Mouse (Mus musculus) heart, embryonic 13.5 days (tissue): ENCODE measurements at regions not wholly inside any gene's neighbourhood (a gene's known extent, or its start where the extent isn't known, plus 50 kb on each side); places are given as distances from the start of the nearest gene placed in this dataset.

Source experiments
- ATAC-seq: fragments of 200-750 bp; cut with Nextera tagmentation; 2 replicates; pipeline ENCODE4 v1.8.0; 2017; ENCODE audit warnings: moderate TSS enrichment; ENCODE audit not compliant: insufficient number of reproducible peaks, low FRiP score, low TSS enrichment; ENCODE audit errors: extremely low read depth
- H3K27ac ChIP-seq: fragments of 300-500 bp; sonication (generic); replicated peaks from 2 replicates; pipeline ENCODE4 v1.5.1; 2015; ENCODE audit warnings: moderate library complexity, mild to moderate bottlenecking, inconsistent platforms
- H3K27me3 ChIP-seq: fragments of 300-500 bp; sonication (generic); replicated peaks from 2 replicates; pipeline ENCODE4 v1.6.1; 2015; ENCODE audit warnings: mild to moderate bottlenecking, inconsistent platforms
- H3K36me3 ChIP-seq: fragments of 300-500 bp; sonication (generic); 2 replicates; pipeline ENCODE4 v1.6.1; 2015; ENCODE audit warnings: mild to moderate bottlenecking, inconsistent platforms
- H3K4me1 ChIP-seq: fragments of 300-500 bp; sonication (generic); 2 replicates; pipeline ENCODE4 v1.6.1; 2015; ENCODE audit warnings: inconsistent platforms
- H3K4me2 ChIP-seq: fragments of 300-500 bp; sonication (generic); 2 replicates; pipeline ENCODE4 v1.6.1; 2015; ENCODE audit warnings: inconsistent platforms, mild to moderate bottlenecking, moderate library complexity
- H3K4me3 ChIP-seq: fragments of 300-500 bp; sonication (generic); 2 replicates; pipeline ENCODE4 v1.5.1; 2015; ENCODE audit warnings: moderate library complexity, mild to moderate bottlenecking, inconsistent platforms
- H3K9ac ChIP-seq: fragments of 300-500 bp; sonication (generic); 2 replicates; pipeline ENCODE4 v1.6.1; 2015; ENCODE audit warnings: inconsistent platforms, mild to moderate bottlenecking, moderate library complexity
- H3K9me3 ChIP-seq: fragments of 300-500 bp; sonication (generic); 2 replicates; pipeline ENCODE4 v1.6.1; 2016; ENCODE audit warnings: inconsistent platforms
- WGBS: fragments of 180-500 bp; shearing (Covaris S2); methylation state at CpG from one replicate; pipeline ENCODE4 v1.1.7; 2015; ENCODE audit warnings: mixed read lengths; 5-methylcytosine and 5-hydroxymethylcytosine counted together

- Histone ChIP-seq H3K9me3 (no peaks in the 10 kb centered on the region), H3K27me3 (no peaks in the 10 kb centered on the region), H3K9ac (no peak overlapping the region), H3K36me3 (no peaks in the 10 kb centered on the region), H3K4me1 (peaks cover 33% of the 10 kb centered on the region), H3K4me3 (no peak overlapping the region), H3K27ac (no peak overlapping the region), H3K4me2 (no peak overlapping the region)
- no peak for ATAC-seq
- WGBS, result 67% methylated on average over 19 of the region's 19 CpGs
Measured at GRCm38 (mm10) chr13:52070731-52071663, 224.5 kb downstream of the Gadd45g start.

GRCm38 (mm10) chr13:52077616-52078015 is 231.1 kb downstream of the Gadd45g start:
- no peaks in the 10 kb centered on the region for H3K27me3 ChIP-seq
- peaks cover 55% of the 10 kb centered on the region for H3K4me1 ChIP-seq
- no peaks in the 10 kb centered on the region for H3K9me3 ChIP-seq
- no peak overlapping the region for H3K9ac ChIP-seq
- no peak overlapping the region for H3K4me3 ChIP-seq
- no peaks in the 10 kb centered on the region for H3K36me3 ChIP-seq
- 16% methylated on average over 4 of the region's 4 CpGs for WGBS
- no peak overlapping the region for H3K4me2 ChIP-seq
- peak overlapping the region; percentile 98 for H3K27ac ChIP-seq
- ATAC-seq, result no peak

- H3K4me2 ChIP-seq, result no peak overlapping the region
- WGBS, result 59% methylated on average over 6 of the region's 6 CpGs
- no peak overlapping the region for H3K4me3 ChIP-seq
- H3K9ac ChIP-seq, result peak overlapping the region; percentile 78
- ATAC-seq, result no peak
- peak overlapping the region; percentile 98 for H3K27ac ChIP-seq
- H3K4me1 ChIP-seq, result peaks cover 57% of the 10 kb centered on the region
- no peaks in the 10 kb centered on the region for H3K36me3 ChIP-seq
- no peaks in the 10 kb centered on the region for H3K9me3 ChIP-seq
- no peaks in the 10 kb centered on the region for H3K27me3 ChIP-seq
Measured at GRCm38 (mm10) chr13:52078561-52078960, 232.1 kb downstream of the Gadd45g start.

- no peaks in the 10 kb centered on the region for H3K27me3 ChIP-seq
- H3K27ac ChIP-seq, result peak overlapping the region; percentile 98
- H3K4me2 ChIP-seq, result peak overlapping the region; percentile 53
- H3K36me3 ChIP-seq, result no peaks in the 10 kb centered on the region
- ATAC-seq, result peak; percentile 42; the same call in 1 of the 2 replicates
- 13% methylated on average over 14 of the region's 14 CpGs for WGBS
- no peak overlapping the region for H3K4me3 ChIP-seq
- H3K4me1 ChIP-seq, result peaks cover 64% of the 10 kb centered on the region
- H3K9ac ChIP-seq, result peak overlapping the region; percentile 78
- H3K9me3 ChIP-seq, result no peaks in the 10 kb centered on the region
Measured at GRCm38 (mm10) chr13:52079678-52080246, 233.3 kb downstream of the Gadd45g start.

GRCm38 (mm10) chr13:52083601-52084455 is 237.3 kb downstream of the Gadd45g start:
- Histone ChIP-seq H3K9ac (no peak overlapping the region), H3K27ac (no peak overlapping the region), H3K36me3 (no peaks in the 10 kb centered on the region), H3K4me2 (no peak overlapping the region), H3K9me3 (no peaks in the 10 kb centered on the region), H3K4me1 (peaks cover 59% of the 10 kb centered on the region), H3K4me3 (no peak overlapping the region), H3K27me3 (no peaks in the 10 kb centered on the region)
- ATAC-seq, result no peak
- 75% methylated on average over 9 of the region's 9 CpGs for WGBS

- Histone ChIP-seq H3K27me3 (no peaks in the 10 kb centered on the region), H3K36me3 (no peaks in the 10 kb centered on the region), H3K9me3 (no peaks in the 10 kb centered on the region), H3K4me2 (no peak overlapping the region), H3K9ac (no peak overlapping the region), H3K4me1 (peaks cover 53% of the 10 kb centered on the region), H3K4me3 (no peak overlapping the region), H3K27ac (no peak overlapping the region)
- 27% methylated on average over 3 of the region's 3 CpGs for WGBS
- no peak for ATAC-seq
Measured at GRCm38 (mm10) chr13:52085110-52085509, 238.6 kb downstream of the Gadd45g start.

DNA sequence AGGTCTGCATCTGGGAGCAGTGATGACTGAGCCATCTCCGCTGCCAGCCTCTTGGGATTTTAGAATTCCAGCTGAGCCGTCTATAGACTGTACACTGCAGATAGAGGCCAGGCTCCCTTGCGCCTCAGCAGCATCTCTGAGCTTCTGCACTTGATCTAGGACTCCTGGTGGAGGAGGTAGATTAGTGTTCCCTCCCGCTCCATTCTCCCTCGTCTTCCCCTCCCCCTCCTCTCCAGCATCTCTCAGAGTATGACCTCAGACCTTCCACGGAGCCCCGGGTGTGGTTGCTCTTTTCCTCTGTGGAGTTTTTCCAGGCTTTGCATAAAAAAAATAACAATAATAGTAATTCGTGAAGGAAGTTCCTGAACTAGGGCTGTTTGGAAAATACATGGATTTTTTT is 241.8 kb downstream of the Gadd45g start:
- Histone ChIP-seq H3K27ac (no peak overlapping the region), H3K27me3 (no peaks in the 10 kb centered on the region), H3K4me3 (no peak overlapping the region), H3K4me2 (no peak overlapping the region), H3K36me3 (no peaks in the 10 kb centered on the region), H3K4me1 (peaks cover 38% of the 10 kb centered on the region), H3K9ac (no peak overlapping the region), H3K9me3 (no peaks in the 10 kb centered on the region)
- 16% methylated on average over 8 of the region's 8 CpGs for WGBS
- no peak for ATAC-seq

DNA sequence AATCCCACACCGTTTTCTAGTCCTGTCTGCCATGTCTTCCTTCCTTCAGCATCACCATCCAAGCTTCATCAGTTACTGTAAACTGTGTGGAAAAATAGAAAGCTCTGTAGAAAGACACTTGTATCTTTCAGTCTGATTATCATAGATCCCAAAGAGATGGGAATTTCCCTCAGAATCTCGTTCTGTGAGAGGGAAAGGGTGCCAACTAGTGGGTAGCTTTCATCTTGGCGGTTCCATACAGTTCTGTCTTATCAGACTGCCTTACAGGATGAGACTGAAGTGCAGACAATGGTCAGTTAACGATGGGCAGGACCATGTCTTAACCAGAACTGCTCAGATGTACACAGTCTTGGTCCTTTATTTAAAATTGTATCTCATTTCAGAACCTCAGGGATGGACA is 243.9 kb downstream of the Gadd45g start:
- no peak overlapping the region for H3K4me2 ChIP-seq
- WGBS, result 60% methylated on average over 4 of the region's 4 CpGs

GRCm38 (mm10) chr13:52094785-52095184 is 248.3 kb downstream of the Gadd45g start:
- 0 out of 2 replicates have a peak, but pooled peaks cover 3% of the 10 kb centered on the region for H3K27me3 ChIP-seq
- no peak overlapping the region for H3K27ac ChIP-seq
- H3K9ac ChIP-seq, result no peak overlapping the region
- peaks cover 7% of the 10 kb centered on the region for H3K4me1 ChIP-seq
- no peak overlapping the region for H3K4me2 ChIP-seq
- WGBS, result 67% methylated on average over 7 of the region's 7 CpGs
- no peak for ATAC-seq
- no peak overlapping the region for H3K4me3 ChIP-seq
- no peaks in the 10 kb centered on the region for H3K9me3 ChIP-seq
- no peaks in the 10 kb centered on the region for H3K36me3 ChIP-seq

More for the DNA sequence above, 243.9 kb downstream of the Gadd45g start:
- Histone ChIP-seq H3K27ac (no peak overlapping the region), H3K9ac (no peak overlapping the region), H3K4me1 (peaks cover 29% of the 10 kb centered on the region), H3K4me3 (no peak overlapping the region), H3K27me3 (no peaks in the 10 kb centered on the region), H3K36me3 (no peaks in the 10 kb centered on the region), H3K9me3 (no peaks in the 10 kb centered on the region)
- no peak for ATAC-seq

- WGBS, result 77% methylated on average over 7 of the region's 7 CpGs
- Histone ChIP-seq H3K27ac (no peak overlapping the region), H3K4me3 (no peak overlapping the region), H3K36me3 (no peaks in the 10 kb centered on the region), H3K4me2 (no peak overlapping the region), H3K9me3 (no peaks in the 10 kb centered on the region), H3K4me1 (peaks cover 23% of the 10 kb centered on the region), H3K9ac (no peak overlapping the region), H3K27me3 (0 out of 2 replicates have a peak, but pooled peaks cover 3% of the 10 kb centered on the region)
- no peak for ATAC-seq
Measured at GRCm38 (mm10) chr13:52096506-52096905, 250.0 kb downstream of the Gadd45g start.
